Mouse (Mus musculus): Measurements from ENCODE around the gene Rplp0.
A peak's percentile ranks its signal among the peaks of the same experiment; 100 is the strongest.
"Not testable (repeated sequence)": the region's sequence is repeated elsewhere in the genome, so short reads cannot be mapped to it uniquely, and the experiment has no call there.

Gene Rplp0

DNA sequence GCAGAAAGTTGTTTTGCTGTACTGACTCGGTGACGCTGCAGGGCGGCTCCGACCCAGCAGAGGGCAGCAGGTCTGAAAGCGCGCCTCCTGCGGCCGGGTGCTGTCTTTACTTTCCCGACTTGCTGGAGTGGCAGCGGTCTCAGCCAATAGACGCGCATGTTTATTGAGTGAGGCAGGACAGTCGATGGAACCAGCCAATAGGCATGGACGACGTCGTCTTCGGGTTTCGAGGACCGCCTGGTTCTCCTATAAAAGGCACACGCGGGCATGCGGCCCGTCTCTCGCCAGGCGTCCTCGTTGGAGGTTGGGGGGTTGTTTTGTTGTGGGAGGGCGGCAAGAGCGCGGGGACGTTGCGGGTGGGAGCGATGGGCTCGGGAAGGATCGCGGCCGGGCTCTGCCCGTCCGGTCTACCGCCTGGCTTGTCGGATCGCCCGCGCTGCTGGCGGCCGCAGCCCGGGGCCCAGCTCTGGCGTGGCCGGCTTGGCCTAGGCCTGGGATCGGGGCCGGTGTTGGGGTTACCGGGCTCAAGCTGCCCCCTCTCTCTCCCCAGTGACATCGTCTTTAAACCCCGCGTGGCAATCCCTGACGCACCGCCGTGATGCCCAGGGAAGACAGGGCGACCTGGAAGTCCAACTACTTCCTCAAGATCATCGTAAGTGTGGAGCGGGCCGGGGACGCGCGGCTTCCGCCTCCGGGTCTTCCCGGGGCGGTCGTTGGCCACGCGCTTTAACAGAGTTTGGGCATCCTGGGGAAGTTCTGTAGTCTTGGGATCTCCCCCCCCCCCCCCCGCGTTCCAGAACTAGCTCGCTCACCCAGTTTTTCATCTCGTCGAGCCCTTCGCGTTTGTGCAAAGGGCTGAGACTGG, at the start of gene Rplp0:
TSS of gene Rplp0 (plus strand) at position 231 of the 865 bp plus-strand sequence.
- DNase-seq (ENCODE audit: extremely low read depth, low read depth, low spot score), result peak; percentile 94

DNA sequence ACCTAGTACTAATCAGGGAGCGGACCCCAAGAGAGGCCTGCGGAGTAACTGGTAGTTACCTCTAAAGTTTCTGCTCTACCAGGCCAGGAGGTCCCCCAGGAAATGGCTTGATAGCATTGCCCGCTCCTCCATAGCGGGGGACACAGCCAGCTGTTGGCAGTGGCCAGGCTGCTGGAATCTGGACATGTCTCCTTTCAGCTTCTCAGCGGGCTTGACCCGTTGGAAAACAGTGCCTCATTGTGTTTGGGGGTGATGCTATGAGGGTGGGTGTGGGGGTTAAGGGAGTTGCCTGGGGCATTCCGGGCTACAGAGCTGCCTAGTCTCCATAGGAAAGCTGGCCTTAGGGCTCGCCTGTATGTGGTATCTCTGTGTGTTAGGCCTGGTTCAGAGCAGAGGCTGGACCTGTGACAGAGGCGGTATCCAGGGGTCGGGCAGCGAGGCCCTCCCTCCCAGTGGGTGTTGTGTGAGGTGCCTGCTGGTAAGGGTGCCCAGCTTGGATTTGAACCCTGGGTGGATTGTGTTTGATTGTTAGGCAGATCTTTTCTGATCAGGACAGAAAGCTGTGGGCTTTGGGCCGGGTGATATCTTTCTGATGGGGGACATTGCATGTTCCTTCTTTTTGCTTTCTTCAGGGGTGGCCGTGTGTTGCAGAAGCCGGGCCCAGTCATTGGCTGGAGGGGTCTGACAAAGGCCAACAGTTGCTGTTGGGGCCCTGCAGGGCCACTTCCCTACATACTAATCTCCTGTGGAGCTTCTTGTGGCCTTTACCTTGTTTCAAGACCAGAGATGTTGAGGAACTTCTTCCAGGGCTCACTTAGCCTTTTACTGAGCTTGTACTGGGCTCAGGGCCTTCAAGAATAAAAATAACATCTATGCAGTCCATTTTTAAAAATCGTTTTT, 49.2 kb upstream of the Rplp0 start:
- DNase-seq (ENCODE audit: extremely low read depth, low read depth, low spot score), result no peak

DNA sequence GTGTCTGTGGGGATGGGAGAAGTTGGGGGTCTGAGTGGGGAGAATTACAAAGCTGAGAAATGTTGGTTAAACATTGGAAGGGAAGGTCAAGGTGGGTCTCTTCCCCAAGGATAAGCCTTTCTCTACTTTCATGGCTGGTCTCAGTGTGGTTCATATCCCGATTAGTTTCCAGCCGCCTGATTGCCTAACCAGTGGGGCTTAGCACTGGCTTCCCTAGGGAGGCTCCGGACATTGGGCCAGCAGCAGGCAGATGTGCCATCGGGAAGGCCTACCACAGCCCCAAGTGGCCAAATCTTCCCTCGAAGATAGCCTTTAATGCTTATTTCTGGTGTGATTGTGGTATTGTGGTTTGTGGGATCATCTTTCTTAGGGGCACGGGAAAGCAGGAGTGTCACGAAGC, 46.9 kb upstream of the Rplp0 start:
- no peak for DNase-seq (ENCODE audit: extremely low read depth, low read depth, low spot score)

DNA sequence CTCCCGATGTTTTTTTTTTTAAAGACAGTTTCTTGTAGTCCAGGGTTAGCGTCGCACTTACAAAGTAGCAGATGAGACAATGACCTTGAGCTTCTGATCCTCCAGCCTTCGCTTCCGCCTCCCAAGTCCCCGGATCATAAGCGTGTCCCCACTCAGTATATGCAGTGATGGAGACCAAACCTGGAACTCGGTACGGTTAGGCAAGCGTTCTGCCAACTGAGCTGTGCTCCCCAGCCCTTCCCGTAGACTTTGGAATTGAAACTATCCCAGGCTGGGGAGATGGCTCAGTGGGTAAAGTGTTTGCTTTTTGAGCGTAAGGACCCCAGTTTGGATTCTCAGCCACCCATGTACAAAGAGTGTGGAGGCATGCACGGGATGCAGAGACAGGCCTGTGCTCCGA, 46.0 kb upstream of the Rplp0 start:
- DNase-seq (ENCODE audit: extremely low read depth, low read depth, low spot score), result no peak

DNA sequence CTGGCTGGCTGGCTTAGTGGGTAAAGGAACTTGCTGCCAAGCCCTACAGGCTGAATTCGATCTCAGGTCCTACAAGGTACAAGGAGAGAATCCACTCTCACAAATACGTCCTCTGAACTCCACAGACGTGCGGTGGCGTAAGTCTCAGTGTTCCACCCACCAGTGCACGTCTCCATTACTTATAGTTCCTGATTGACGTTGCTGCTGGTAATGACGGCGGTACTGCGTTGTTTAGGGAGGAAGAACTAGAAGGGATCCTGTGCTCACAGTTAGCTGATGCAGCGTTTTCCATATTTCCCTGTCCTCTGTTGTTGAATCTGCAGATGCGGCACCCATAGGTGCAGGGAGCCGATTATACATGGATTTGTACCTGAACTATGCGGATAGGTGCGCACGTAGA, 45.5 kb upstream of the Rplp0 start:
- DNase-seq (ENCODE audit: extremely low read depth, low read depth, low spot score), result no peak

DNA sequence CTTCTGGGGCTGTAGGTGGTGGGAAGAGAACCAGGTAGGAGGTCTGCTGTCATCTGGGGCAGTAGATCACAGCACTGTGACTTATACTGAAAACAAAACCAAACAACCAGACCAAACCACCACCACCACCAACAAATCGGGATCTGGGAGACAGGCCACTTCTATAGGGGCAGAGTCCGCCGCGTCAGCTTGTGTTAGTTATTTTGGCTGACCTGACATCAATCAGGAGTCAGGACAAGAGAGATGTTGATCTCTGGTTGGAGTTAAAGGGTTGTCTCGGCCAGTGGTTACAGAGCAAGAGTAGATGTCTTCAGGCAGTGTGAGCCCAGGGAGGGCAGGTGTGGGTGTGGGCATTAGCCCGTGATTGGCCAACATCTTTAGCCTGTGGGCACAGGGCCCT, 44.9 kb upstream of the Rplp0 start:
- DNase-seq (ENCODE audit: extremely low read depth, low read depth, low spot score), result no peak

DNA sequence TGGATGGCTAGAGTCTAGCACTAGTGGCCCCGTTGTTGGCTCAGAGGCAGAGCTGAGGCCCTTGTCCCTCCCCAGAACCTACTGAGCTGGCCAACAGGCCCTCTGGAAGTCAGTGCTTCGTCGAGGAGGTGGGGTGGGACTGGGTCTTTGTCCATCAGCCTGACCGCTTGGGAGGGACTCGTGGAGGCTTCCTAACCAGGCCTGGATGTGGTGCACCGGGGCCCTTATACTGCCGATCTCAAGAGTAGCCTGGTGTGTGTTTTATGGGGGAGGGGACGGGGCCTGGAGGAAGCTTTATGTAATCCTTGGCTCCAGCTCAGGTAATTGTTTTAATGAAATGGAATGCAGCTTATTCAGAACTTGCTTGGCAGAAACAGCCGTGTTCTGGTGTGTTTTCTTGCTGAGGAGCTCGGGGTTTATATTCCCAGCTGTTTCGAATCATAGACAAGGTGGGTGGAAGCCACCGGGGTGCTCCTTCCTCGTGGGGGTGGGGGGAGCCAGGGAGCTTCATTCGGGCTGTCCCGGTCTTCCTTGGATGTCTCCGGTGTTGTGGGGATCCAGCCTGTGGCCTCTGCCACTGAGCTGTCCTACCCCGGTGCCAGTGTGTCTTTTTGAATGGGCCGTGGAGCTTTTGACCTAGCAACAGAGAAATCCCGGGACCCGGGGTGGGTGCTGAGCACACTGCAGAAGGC, 44.2 kb upstream of the Rplp0 start:
- DNase-seq (ENCODE audit: extremely low read depth, low read depth, low spot score), result no peak

DNA sequence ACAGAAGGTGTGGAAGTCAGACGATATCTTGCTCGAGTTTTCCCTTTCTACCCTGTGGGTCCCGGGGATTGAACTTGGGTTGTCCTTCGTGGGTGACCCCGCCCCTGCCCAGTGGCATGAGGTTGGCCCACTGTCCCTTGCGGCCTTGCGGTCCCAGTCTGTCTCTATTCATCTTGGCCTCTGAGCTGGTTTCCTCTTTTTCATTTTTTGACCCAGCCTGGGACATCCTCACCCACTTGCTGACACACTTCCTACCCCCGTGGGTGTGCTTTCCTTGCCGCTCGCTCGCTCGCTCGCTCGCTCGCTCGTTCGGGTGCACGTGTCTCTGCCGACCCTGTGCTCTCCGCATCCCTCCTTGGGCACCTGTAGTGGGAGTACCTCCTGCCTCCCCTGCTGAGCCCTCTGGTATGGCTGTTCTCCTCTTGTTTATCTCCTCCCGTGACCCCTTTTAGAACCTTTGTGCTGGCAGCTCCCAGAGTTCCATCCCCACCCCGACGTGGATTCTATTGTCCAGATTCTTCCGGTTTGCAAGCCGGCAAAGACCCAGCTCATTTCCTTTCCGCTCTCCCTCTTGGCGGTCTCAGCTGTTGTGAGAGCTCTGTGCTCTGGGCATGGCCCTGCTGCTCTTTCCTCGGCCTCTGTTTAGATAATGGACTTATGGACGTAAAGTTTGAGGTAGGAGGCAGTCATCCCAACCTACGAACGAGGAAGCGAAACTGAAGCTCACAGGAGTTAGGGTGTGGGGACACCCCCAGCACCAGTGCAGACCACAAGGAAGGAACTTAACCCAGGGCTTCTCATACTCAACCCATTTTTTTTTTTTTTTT, 43.0 kb upstream of the Rplp0 start:
- DNase-seq (ENCODE audit: extremely low read depth, low read depth, low spot score), result no peak

DNA sequence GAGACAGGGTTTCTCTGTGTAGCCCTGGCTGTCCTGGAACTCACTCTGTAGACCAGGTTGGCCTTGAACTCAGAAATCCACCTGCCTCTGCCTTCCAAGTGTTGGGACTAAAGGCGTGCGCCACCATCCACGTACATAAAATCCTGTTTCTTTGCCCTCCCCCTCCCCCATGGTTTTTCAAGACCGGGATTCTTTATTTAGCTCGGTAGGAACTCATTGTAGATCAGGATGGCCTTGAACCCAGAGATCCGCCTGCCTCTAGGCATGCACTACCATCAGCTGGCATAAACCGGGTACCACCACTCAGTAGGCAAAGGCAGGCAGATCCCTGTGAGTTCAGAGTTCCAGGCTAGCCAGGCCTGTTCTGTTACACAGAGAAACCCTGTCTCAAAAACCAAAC, 42.4 kb upstream of the Rplp0 start:
- DNase-seq (ENCODE audit: extremely low read depth, low read depth, low spot score), result no peak

DNA sequence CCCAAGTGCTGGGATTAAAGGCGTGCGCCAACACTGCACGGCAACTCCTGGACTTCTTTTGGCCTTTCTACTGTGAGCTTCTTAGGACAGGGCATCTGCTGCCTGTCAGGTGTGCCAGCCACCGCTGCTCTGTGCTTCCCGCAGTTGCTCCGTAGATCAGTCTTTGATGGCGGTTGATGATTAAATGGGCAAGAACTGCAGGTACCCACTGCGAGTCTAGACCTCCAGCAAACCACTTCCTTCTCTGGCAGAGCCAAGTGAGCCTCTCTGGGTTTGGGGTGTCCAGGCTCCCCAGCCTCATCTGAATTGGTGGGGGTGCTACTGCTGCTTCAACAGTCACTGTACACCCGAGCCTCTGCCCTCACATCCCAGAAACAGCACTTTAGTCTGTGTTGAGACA, 41.8 kb upstream of the Rplp0 start:
- no peak for DNase-seq (ENCODE audit: extremely low read depth, low read depth, low spot score)

DNA sequence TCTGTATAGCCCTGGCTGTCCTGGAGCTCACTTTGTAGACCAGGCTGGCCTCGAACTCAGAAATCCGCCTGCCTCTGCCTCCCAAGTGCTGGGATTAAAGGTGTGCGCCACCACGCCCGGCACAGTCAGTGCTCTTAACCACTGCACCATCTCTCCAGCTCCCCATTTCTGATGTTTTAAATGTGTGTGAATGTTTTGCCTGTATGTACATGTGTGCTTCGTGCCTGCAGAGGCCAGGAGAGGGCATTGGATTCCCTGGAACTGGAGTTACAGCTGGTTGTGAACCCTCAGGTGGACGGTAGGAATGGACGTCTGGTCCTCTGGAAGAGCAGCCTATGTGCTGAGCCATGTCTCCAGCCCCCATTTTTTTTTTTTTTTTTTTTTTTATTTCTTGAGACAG, 41.1 kb upstream of the Rplp0 start:
- DNase-seq (ENCODE audit: extremely low read depth, low read depth, low spot score), result not testable (repeated sequence)

DNA sequence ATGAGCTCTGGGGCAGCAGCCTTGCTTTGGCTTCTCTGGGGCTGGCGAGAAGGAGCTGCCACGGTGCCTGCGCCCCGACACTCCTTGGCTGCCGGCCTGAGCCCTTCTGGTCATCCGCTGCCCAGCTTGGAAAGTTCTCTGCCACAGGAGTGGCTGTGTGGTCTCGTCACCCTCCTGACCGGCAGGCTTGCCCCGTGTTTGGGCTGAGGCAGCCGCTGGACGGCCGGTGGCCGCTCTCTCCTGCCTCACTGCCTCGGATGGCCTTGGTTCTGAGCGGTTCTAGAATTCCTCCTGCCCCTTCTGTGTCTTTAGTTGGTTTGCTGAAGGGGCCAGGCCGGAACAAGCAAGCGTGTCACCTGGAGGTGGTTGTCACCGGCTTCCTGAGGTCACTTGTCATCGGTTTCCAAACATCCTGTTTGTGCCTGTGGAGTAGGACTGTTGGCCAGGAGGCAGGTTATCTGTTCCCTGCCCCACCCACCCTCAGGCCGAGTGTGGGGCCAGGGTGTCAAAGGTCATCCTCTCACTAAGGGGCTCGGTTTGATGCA, 38.9 kb upstream of the Rplp0 start:
- DNase-seq (ENCODE audit: extremely low read depth, low read depth, low spot score), result no peak

DNA sequence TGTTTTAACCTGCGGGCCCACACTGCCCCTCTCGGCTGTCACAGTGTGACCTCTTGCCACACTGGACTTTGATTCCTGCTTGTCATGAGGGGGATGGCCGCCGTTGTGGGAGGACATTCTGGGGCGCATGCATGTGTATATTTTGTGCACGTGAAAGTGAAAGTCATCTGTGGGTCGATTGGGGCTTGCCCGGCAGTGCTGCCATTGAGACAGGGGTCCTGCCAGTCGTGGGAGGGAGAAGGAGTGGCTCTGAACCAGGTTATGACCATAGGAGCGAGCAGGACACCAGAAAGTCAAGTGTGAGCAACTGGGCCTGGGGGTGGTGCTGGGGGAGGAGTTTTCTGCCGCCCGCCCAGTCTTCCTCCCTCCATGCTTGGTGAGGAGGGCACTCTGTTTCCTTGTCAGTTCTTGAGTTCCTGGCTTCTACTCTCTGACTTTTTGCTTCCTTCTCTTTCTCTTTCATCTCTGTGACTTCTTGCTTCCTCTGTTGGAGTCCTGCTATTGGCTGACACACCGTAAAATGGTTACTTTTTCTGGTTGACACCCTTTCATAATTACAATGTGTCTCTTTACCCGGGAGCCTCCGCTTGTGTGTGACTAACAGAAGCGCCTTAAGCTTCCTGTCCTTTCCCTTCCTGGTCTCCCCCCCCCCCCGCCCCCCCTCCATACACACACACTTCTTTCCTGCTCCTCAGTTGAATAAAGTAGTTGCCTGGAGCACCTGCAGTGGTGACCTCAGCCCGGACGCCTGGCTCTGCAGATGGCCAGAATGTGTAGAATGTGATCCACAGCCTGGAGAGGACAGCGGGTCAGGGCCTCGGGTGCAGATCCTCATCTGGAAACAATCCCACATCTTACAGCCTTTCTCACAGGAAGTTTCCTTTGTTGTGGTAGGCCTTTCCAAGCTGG, 37.5 kb upstream of the Rplp0 start:
- no peak for DNase-seq (ENCODE audit: extremely low read depth, low read depth, low spot score)

DNA sequence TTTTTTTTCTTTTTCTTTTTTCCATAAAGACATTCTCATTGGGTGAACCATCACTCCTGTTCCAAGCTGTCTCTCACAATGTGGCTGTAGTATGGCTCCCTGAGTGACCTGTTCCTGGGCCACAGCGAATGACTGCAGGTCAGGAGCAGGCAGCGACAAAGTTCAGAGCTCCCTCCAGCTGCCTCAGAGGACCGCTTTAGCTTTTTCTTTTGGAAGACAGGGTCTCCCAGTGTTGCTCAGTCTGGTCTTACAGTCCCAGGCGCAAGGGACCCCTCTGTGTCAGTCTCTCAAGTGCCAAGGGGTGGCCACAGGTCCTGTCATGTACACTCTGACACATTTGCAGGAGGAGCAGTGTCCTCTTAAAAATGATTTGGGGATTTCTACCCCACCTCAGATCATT, 36.7 kb upstream of the Rplp0 start:
- no peak for DNase-seq (ENCODE audit: extremely low read depth, low read depth, low spot score)

DNA sequence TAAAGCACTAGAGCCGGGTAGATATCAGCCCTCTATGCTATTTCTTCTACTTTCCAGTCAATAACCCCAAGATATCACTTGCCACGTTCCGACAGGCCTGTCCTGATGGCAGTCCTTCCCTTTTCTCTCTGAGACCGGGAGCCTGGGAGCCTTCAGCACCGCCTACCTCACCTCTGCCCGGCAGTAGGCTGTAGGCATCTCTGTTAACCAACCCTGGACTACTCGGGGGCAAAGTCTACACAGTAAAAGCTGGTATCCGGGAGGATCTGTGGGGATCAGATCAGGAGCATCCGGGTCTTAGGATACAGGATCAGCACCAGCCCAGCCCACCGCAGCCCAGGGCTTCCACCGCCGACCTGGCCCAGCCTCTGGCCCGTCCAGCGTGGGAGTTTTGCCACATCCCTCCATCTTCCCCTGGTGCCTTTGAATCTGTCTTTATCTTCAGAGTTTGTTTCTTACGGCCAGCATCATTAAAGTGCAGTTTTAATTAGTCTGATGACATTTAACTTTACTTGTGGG, 36.2 kb upstream of the Rplp0 start:
- DNase-seq (ENCODE audit: extremely low read depth, low read depth, low spot score), result no peak

DNA sequence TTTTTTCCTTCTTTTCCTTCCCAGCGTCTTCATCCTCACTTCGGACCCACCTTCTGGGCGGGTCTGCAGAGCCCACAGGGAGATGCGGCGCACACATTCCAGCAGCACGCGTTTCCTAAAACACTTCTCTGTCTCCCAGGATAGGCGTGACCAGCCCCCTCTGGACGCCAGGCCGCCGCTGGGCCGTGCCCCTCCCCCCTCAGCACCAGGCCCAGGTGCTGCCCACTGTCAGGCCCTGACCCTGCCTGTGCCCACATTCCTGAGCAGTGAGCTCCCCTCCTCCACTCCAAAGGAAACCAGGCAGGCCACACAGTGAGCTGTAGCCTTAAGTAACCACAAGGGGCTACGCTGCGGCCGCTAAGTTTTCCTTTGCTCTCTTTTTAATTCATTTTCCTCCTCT, 35.3 kb upstream of the Rplp0 start:
- no peak for DNase-seq (ENCODE audit: extremely low read depth, low read depth, low spot score)

DNA sequence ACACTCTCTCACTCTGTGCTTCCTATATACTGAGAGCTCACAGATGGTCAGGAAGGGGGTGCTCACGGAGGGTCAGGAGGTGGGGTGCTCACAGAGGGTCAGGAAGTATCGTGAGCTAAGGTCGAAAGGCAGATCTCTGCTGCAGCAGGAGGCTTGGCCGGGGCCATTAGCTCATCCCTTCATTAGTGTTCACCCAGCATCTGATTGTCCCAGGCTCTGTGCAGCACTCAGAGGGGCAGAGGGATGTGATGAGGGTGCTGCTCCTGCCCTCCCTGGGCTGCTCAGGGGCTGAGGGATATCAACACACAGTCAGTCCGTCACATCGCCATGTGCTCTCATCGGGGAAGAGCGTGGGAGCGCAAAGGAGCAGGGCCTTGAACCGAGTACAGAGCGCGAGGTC, 34.8 kb upstream of the Rplp0 start:
- no peak for DNase-seq (ENCODE audit: extremely low read depth, low read depth, low spot score)

DNA sequence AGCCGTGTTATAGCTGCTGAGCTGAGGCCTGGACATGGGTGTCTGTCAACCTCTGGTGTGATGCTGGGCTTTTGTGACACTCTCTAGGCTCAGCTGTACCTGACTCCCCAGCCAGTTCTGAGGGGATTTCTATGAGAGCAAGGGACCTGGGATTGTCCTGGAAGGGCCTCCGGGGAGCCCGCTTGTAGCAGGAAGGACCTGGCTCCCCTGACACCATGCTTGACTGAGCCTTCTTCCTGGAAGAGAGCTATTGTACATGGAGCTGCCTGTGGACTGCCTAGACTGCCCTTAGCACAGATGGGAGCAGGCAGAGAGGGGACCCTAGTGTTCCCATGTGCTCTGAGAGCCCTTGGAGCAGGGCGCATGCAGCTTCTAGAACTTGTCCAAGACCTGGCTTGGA, 33.9 kb upstream of the Rplp0 start:
- DNase-seq (ENCODE audit: extremely low read depth, low read depth, low spot score), result no peak

DNA sequence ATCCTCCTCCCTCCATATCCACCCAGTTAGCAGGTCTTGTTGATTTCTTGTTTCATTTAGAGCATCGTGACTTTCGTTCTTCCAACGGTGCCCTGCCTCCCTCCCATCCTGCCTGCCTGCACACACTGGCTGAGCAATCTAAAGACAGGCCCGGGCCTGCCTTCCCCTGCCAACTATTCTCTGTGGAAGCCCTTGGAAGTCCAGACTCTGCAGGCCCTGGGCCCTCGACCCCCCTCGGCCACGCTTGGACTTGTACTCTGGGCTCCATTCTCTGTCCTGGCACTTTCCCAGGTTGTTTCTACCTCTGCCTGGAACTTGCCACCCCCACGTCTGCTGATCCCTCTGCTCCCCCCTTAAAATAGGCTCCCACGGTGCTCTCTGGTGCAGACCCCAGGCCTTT, 33.3 kb upstream of the Rplp0 start:
- DNase-seq (ENCODE audit: extremely low read depth, low read depth, low spot score), result no peak

Data from fat pad, adult 2 months (tissue).